Mouse (Mus musculus) hindbrain, embryonic 13.5 days (tissue): Measurements from ENCODE around the gene Kif7. TPM values are rescaled to one million over a fixed set of nuclear protein-coding genes. Genes with fewer than 3 reads are reported as not detected.
A peak's percentile ranks its signal among the peaks of the same experiment; 100 is the strongest.

ENCODE experiments used
- ATAC-seq: fragments of 200-750 bp; cut with Nextera tagmentation; 2 replicates; pipeline ENCODE4 v1.8.0; 2017; ENCODE audit warnings: moderate TSS enrichment; ENCODE audit not compliant: low FRiP score
- H3K27ac ChIP-seq: fragments of 300-500 bp; sonication (generic); 2 replicates; pipeline ENCODE4 v1.5.1; 2015; ENCODE audit warnings: inconsistent platforms, mild to moderate bottlenecking, moderate library complexity
- H3K27me3 ChIP-seq: fragments of 300-500 bp; sonication (generic); 2 replicates; pipeline ENCODE4 v1.6.1; 2015; ENCODE audit warnings: mild to moderate bottlenecking, inconsistent platforms
- H3K36me3 ChIP-seq: fragments of 300-500 bp; sonication (generic); 2 replicates; pipeline ENCODE4 v1.6.1; 2015; ENCODE audit warnings: mild to moderate bottlenecking, inconsistent platforms
- H3K4me1 ChIP-seq: fragments of 300-500 bp; sonication (generic); replicated peaks from 2 replicates; pipeline ENCODE4 v1.6.1; 2015; ENCODE audit warnings: inconsistent platforms
- H3K4me2 ChIP-seq: fragments of 300-500 bp; sonication (generic); 2 replicates; pipeline ENCODE4 v1.6.1; 2015; ENCODE audit warnings: inconsistent platforms, mild to moderate bottlenecking, moderate library complexity
- H3K4me3 ChIP-seq: fragments of 300-500 bp; sonication (generic); 2 replicates; pipeline ENCODE4 v1.5.1; 2015; ENCODE audit warnings: mild to moderate bottlenecking, inconsistent platforms
- H3K9ac ChIP-seq: fragments of 300-500 bp; sonication (generic); 2 replicates; pipeline ENCODE4 v1.6.1; 2015; ENCODE audit warnings: mild to moderate bottlenecking, inconsistent platforms
- H3K9me3 ChIP-seq: fragments of 300-500 bp; sonication (generic); 2 replicates; pipeline ENCODE4 v1.6.1; 2016; ENCODE audit warnings: inconsistent platforms
- WGBS: fragments of 180-500 bp; shearing (Covaris S2); methylation state at CpG from one replicate; pipeline ENCODE4 v1.1.7; 2015; 5-methylcytosine and 5-hydroxymethylcytosine counted together
- polyA plus RNA-seq: library from polyadenylated mRNA; unstranded; fragments of >200 nt; fragmentation: Nextera tagmentation; extraction: Ambion mirVana; gene quantifications from 2 replicates; pipeline ENCODE4 v1.2.1, GENCODE M21; 2015

Kif7 gene
- polyA plus RNA-seq, 1 experiment from 2014 or later: 2.2 TPM

DNA sequence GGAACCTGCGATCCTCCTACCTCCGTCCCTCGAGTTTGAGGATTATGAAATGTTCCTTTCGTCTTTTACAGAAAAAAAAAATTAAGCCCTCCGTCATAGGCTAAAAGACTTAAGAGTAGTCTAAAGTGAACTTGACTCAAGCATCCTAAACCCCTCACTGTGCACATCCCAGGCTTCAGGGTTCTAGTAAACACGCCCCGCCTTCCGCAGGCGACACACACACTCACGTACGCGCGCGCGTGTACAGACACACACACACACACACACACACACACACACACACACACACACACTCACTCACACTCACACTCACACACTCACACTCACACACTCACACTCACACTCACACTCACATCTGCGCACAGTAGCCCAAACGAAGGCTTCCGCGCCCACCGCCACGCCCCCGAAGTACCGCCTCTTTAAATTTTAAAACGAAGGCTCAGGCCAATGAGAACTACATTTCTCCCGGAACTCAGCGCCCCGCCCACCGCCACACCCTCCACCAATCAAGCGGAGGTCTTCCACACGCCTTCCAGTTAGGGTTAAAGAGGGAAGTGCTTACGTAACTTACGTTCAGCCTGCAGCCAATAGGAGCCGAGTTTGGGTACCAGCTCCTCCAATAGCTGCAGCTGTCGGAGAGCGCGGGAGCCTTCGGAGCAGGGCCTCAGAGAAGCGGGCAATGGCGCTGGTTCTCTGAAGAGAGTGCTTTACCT lies 55.8 kb downstream of the Kif7 start, which contains the start of gene Ticrr:
Gene Ticrr, plus strand, starts transcription at position 619 of the 713 bp plus-strand sequence.
- Histone ChIP-seq H3K4me3 (peak within 1 kb of the TSS; percentile 72), H3K9me3 (no peaks in the 10 kb centered on the region), H3K27ac (no peak within 1 kb of the TSS), H3K36me3 (no peaks in the 10 kb centered on the region), H3K4me2 (peak within 1 kb of the TSS; percentile 99), H3K27me3 (0 out of 2 replicates have a peak, but pooled peaks cover 4% of the 10 kb centered on the region), H3K9ac (peak within 1 kb of the TSS; percentile 74), H3K4me1 (peaks cover 34% of the 10 kb centered on the region)
- 1% methylated on average over 39 of the region's 39 CpGs for WGBS
- ATAC-seq: peak; percentile 100

DNA sequence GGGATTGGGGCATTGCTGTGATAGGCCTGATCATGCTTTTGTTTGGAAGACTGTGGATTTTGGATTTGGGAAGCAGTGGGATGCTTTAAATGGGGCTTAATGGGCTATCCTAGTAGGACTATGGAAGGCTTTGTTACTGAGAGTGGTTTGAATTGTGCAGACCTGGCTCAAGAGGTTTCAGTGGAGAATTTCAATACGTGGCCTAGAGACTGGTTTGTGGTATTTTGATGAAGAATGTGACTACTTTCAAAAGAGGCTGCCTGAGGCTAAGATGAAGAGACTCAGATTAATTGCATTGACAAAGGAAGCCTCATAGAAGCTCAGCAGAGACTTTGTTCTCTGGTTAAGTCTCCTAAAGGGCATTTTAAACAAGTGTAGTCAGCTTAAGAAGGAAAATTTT lies 60.9 kb downstream of the Kif7 start:
- no peak overlapping the region for H3K4me3 ChIP-seq
- H3K27ac ChIP-seq: no peak overlapping the region
- H3K36me3 ChIP-seq: no peaks in the 10 kb centered on the region
- H3K4me2 ChIP-seq: no peak overlapping the region
- no peak overlapping the region for H3K9ac ChIP-seq
- WGBS: 33% methylated on average over 1 of the region's 1 CpGs
- 0 out of 2 replicates have a peak, but pooled peaks cover 4% of the 10 kb centered on the region for H3K27me3 ChIP-seq
- no peak for ATAC-seq
- H3K9me3 ChIP-seq: no peaks in the 10 kb centered on the region
- peaks cover 5% of the 10 kb centered on the region for H3K4me1 ChIP-seq

DNA sequence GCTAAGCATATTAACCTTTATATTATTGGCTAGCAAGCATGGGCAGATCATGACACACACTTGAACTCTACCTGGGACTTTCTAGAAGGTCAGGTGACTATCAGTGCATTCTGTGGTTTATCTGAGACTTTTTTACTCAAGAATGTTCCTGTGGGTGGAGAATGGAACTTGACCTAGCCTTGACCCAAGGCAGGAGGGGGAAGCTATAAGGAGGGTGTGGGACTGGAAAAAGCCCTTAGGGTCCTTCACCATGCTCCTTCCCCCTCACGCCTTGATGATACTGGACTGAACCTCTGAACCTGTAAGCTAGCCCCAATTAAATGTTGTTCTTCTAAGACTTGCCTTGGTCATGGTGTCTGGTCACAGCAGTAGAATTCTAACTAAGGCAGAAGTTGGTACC lies 61.3 kb downstream of the Kif7 start:
- Histone ChIP-seq H3K36me3 (no peaks in the 10 kb centered on the region), H3K4me1 (peaks cover 1% of the 10 kb centered on the region), H3K4me2 (no peak overlapping the region), H3K4me3 (no peak overlapping the region), H3K9me3 (no peaks in the 10 kb centered on the region), H3K27me3 (0 out of 2 replicates have a peak, but pooled peaks cover 4% of the 10 kb centered on the region), H3K27ac (no peak overlapping the region), H3K9ac (no peak overlapping the region)
- WGBS: 87% methylated on average over 1 of the region's 1 CpGs
- ATAC-seq: no peak

DNA sequence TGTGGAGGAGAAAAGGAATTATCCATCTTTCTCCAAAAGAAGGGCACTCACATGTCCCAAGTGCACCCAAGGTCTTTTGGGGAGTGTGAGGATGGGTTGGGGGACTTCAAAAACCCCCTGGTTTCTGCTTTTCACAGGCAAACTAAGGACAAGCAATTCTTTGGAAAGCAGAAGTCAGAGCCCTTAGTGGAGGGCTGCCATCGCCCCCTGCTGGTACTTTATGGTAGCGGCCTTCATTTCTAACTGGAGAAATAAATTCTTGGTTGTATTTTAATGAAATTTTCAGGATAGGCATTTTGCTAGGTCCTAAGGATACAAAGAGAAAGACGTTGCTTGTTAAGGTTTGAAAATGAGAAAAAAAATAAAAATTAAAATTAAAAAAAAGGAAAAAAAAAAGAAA lies 66.5 kb downstream of the Kif7 start:
- H3K27ac ChIP-seq: no peak overlapping the region
- H3K27me3 ChIP-seq: no peaks in the 10 kb centered on the region
- WGBS: 10% methylated on average over 3 of the region's 3 CpGs
- H3K9ac ChIP-seq: no peak overlapping the region
- H3K4me1 ChIP-seq: no peaks in the 10 kb centered on the region
- no peak overlapping the region for H3K4me2 ChIP-seq
- no peaks in the 10 kb centered on the region for H3K36me3 ChIP-seq
- H3K4me3 ChIP-seq: no peak overlapping the region
- H3K9me3 ChIP-seq: no peaks in the 10 kb centered on the region
- no peak for ATAC-seq

Other genes starting within 250 kb of the Kif7 start
- gene Polg, start 249.4 kb downstream of the Kif7 start, polyA plus RNA-seq: 21.9 and 22.5 TPM in 2 replicates
- 4.8 and 5.2 TPM in 2 replicates for gene Rhcg, start 98.1 kb downstream of the Kif7 start, polyA plus RNA-seq
- 2.2 and 2.6 TPM in 2 replicates for gene Ticrr, start 55.5 kb downstream of the Kif7 start, polyA plus RNA-seq
- gene Plin1, start 17.2 kb upstream of the Kif7 start, polyA plus RNA-seq: 0.13 and 0.17 TPM in 2 replicates
- gene Pex11a, start 27.4 kb upstream of the Kif7 start, polyA plus RNA-seq: 10.9 and 14.6 TPM in 2 replicates
- 0.47 and 0.65 TPM in 2 replicates for gene Wdr93, start 27.4 kb upstream of the Kif7 start, polyA plus RNA-seq
- not detected in 2 replicates for gene Mesp1, start 78.1 kb upstream of the Kif7 start, polyA plus RNA-seq
- 0.74 and 0.93 TPM in 2 replicates for gene Mesp2, start 95.0 kb upstream of the Kif7 start, polyA plus RNA-seq
- gene Anpep, start 145.3 kb upstream of the Kif7 start, polyA plus RNA-seq: 4.3 and 4.4 TPM in 2 replicates
- gene Ap3s2, start 204.9 kb upstream of the Kif7 start, polyA plus RNA-seq: 51.0 and 51.2 TPM in 2 replicates
- 19.0 and 20.3 TPM in 2 replicates for gene Arpin, start 219.6 kb upstream of the Kif7 start, polyA plus RNA-seq